Comparison of ENCODE assay signal across 8 mouse cellular contexts in the genomic region with DNA sequence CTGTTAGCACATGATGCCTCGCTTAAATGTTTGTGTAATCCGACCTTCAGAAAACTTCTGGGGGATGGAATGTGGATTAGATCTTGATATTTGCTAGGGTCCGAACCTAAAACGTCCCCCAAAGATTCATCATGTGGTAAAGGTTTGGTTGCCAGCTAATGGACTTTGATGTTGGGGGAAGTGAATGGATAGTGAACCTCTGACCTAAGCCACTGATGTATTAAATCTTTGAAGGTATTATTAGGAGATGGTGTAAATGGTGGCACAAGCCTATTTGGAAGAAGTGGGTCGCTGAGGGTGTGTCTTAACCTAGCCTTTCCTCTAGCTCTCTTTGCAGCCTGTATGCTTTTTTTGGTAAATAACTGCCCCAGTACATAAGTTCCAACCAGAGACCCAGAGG. TPM values are rescaled to one million over a fixed set of nuclear protein-coding genes. Genes with fewer than 3 reads are reported as not detected.
DNase-seq lines count a peak whose midpoint lies in the region; ATAC-seq and TF ChIP-seq lines count a peak whose summit lies in the region.

No protein-coding gene starts in this region.

- peak overlapping the region; percentile 96 for H3K4me3 ChIP-seq in heart, embryonic 13.5 days
- H3K4me3 ChIP-seq in hindbrain, embryonic 16.5 days (ENCODE audit: low read length): peak overlapping the region; percentile 100
- peak overlapping the region; percentile 69 for H3K4me3 ChIP-seq in macrophage (ENCODE audit: inconsistent target)

- no peaks in the 10 kb centered on the region for H3K27me3 ChIP-seq in heart, embryonic 13.5 days (replicated peaks)
- H3K27me3 ChIP-seq in hindbrain, embryonic 16.5 days (replicated peaks; ENCODE audit: control insufficient read depth, insufficient read depth, low read length): no peaks in the 10 kb centered on the region

- no peaks in the 10 kb centered on the region for H3K9me3 ChIP-seq in heart, embryonic 13.5 days
- no peaks in the 10 kb centered on the region for H3K9me3 ChIP-seq in hindbrain, embryonic 16.5 days (ENCODE audit: control insufficient read depth, low read length)

- H3K9ac ChIP-seq in heart, embryonic 13.5 days: peak overlapping the region; percentile 95
- H3K9ac ChIP-seq in hindbrain, embryonic 16.5 days (ENCODE audit: low read depth, low read length): peak overlapping the region; percentile 98; the same call in 1 of the 2 replicates

- no peak for TF ChIP-seq CTCF in brain, embryonic 14.5 days (IDR thresholded peaks at IDR 0.05; ENCODE audit: borderline replicate concordance, extremely low read depth, insufficient read depth, insufficient read length)

- DNase-seq in heart, postnatal 36 days: no peak
- peak; percentile 2 for DNase-seq in brain, embryonic 14.5 days (ENCODE audit: low read depth)
- no peak for DNase-seq in embryo, embryonic 11 days
- no peak for DNase-seq in thymus, postnatal 14 days
- no peak for DNase-seq in thymus, postnatal 0 days (ENCODE audit: low spot score)

- ATAC-seq in heart, embryonic 13.5 days (ENCODE audit: extremely low read depth, insufficient number of reproducible peaks, low FRiP score, low TSS enrichment): no peak
- no peak for ATAC-seq in hindbrain, embryonic 16.5 days

- peak overlapping the region; percentile 79 for H3K4me2 ChIP-seq in heart, embryonic 13.5 days
- peak overlapping the region; percentile 96 for H3K4me2 ChIP-seq in hindbrain, embryonic 16.5 days (ENCODE audit: low read length)

- WGBS in heart, embryonic 13.5 days: 21% methylated on average over 5 of the region's 5 CpGs
- WGBS in hindbrain, embryonic 16.5 days: 40% methylated on average over 5 of the region's 5 CpGs
- 40% methylated on average over 5 of the region's 5 CpGs for WGBS in macrophage (ENCODE audit: missing documents)

- no peaks in the 10 kb centered on the region for H3K36me3 ChIP-seq in heart, embryonic 13.5 days
- no peaks in the 10 kb centered on the region for H3K36me3 ChIP-seq in hindbrain, embryonic 16.5 days (ENCODE audit: control insufficient read depth, insufficient read depth, low read length)
- no peaks in the 10 kb centered on the region for H3K36me3 ChIP-seq in macrophage (ENCODE audit: inconsistent target)

- peaks cover 29% of the 10 kb centered on the region for H3K4me1 ChIP-seq in heart, embryonic 13.5 days
- H3K4me1 ChIP-seq in hindbrain, embryonic 16.5 days (ENCODE audit: control insufficient read depth, insufficient read depth, low read depth, low read length): peaks cover 15% of the 10 kb centered on the region

- H3K79me2 ChIP-seq in macrophage (ENCODE audit: inconsistent target): peaks cover 38% of the 10 kb centered on the region

- H3K27ac ChIP-seq in heart, embryonic 13.5 days (replicated peaks): no peak overlapping the region
- H3K27ac ChIP-seq in hindbrain, embryonic 16.5 days (ENCODE audit: low read depth, low read length): no peak overlapping the region
- no peak overlapping the region for H3K27ac ChIP-seq in macrophage

- intact Hi-C loops in heart, postnatal 36 days (cut with DNase I): loop anchor here (2.0 kb wide), 1 partner anchor 50 kb away; the partner anchor contains the start of gene Mfsd14a

- no peak for TF ChIP-seq POLR2A in brain, embryonic 14.5 days (IDR thresholded peaks at IDR 0.05; ENCODE audit: borderline replicate concordance, extremely low read depth, insufficient read depth, insufficient read length, poor library complexity, severe bottlenecking)

RNA-seq across cellular contexts. Expression of gene Slc35a3, which starts 0.4 kb away (rescaled TPM):
- polyA plus RNA-seq in heart, embryonic 13.5 days (2015; fragmentation: Nextera tagmentation; extraction: Ambion mirVana): 8.7 and 10.3 TPM in 2 replicates
- 10 to 100 TPM; 12.8 to 15.3 TPM for total RNA-seq in heart, postnatal 36 days (2021)
- polyA plus RNA-seq in brain, embryonic 14.5 days (2012; rRNA removed): 10.0 and 10.4 TPM in 2 replicates
- polyA plus RNA-seq in hindbrain, embryonic 16.5 days (2015; fragmentation: Nextera tagmentation; extraction: Ambion mirVana): 7.3 and 8.1 TPM in 2 replicates
- 10 to 100 TPM; 29.2 to 90.7 (median 61.6) TPM for total RNA-seq in macrophage (2018; cell fraction: chromatin; rRNA removed)
- 10 to 100 TPM; 19.2 to 35.4 (median 26.4) TPM for total RNA-seq in macrophage (2018; cell fraction: cytosol; rRNA removed)
- 10 to 100 TPM; 30.9 to 81.9 (median 49.6) TPM for total RNA-seq in macrophage (2018; cell fraction: nucleus; rRNA removed)
- polyA plus RNA-seq in macrophage (2018): 17.7 to 27.8 TPM (median 21.7 TPM) in 3 replicates
- polyA plus RNA-seq in thymus, postnatal 0 days (2015; fragmentation: Nextera tagmentation; extraction: Ambion mirVana): 8.9 and 9.1 TPM in 2 replicates

RNA-seq across cellular contexts. Expression of gene Gm43191, which starts 32.0 kb away (rescaled TPM):
- not detected in 2 replicates for polyA plus RNA-seq in heart, embryonic 13.5 days (2015; fragmentation: Nextera tagmentation; extraction: Ambion mirVana)
- total RNA-seq in heart, postnatal 36 days (2021): not detected
- polyA plus RNA-seq in brain, embryonic 14.5 days (2012; rRNA removed): not detected in 2 replicates
- polyA plus RNA-seq in hindbrain, embryonic 16.5 days (2015; fragmentation: Nextera tagmentation; extraction: Ambion mirVana): not detected in 2 replicates
- total RNA-seq in macrophage (2018; cell fraction: chromatin; rRNA removed): 1 to 10 TPM in 1 of 26 experiments, not detected in 25; 5.5 TPM
- not detected for total RNA-seq in macrophage (2018; cell fraction: cytosol; rRNA removed)
- not detected for total RNA-seq in macrophage (2018; cell fraction: nucleus; rRNA removed)
- not detected in 3 replicates for polyA plus RNA-seq in macrophage (2018)
- polyA plus RNA-seq in thymus, postnatal 0 days (2015; fragmentation: Nextera tagmentation; extraction: Ambion mirVana): not detected in 2 replicates

RNA-seq across cellular contexts. Expression of gene Mfsd14a, which starts 50.6 kb away (rescaled TPM):
- polyA plus RNA-seq in heart, embryonic 13.5 days (2015; fragmentation: Nextera tagmentation; extraction: Ambion mirVana): 49.7 and 54.6 TPM in 2 replicates
- total RNA-seq in heart, postnatal 36 days (2021): 10 to 100 TPM; 19.7 to 21.5 TPM
- polyA plus RNA-seq in brain, embryonic 14.5 days (2012; rRNA removed): 38.8 and 44.9 TPM in 2 replicates
- polyA plus RNA-seq in hindbrain, embryonic 16.5 days (2015; fragmentation: Nextera tagmentation; extraction: Ambion mirVana): 64.6 and 68.2 TPM in 2 replicates
- 100 to 1,000 TPM in 2 of 26 experiments, 10 to 100 TPM in 24; 44.1 to 106 (median 79.4) TPM for total RNA-seq in macrophage (2018; cell fraction: chromatin; rRNA removed)
- total RNA-seq in macrophage (2018; cell fraction: cytosol; rRNA removed): 10 to 100 TPM; 38.9 to 55.1 (median 47.3) TPM
- 10 to 100 TPM; 44.6 to 94.0 (median 66.0) TPM for total RNA-seq in macrophage (2018; cell fraction: nucleus; rRNA removed)
- polyA plus RNA-seq in macrophage (2018): 40.3 to 52.4 TPM (median 44.3 TPM) in 3 replicates
- polyA plus RNA-seq in thymus, postnatal 0 days (2015; fragmentation: Nextera tagmentation; extraction: Ambion mirVana): 68.6 and 69.9 TPM in 2 replicates
